Mouse (Mus musculus) cortical plate, adult 2 months (tissue): ENCODE results near the gene Gm10762.

ENCODE experiments used
- CTCF ChIP-seq: fragments of 200-500 bp; IDR thresholded peaks from 2 replicates; pipeline ENCODE4 v1.5.1; 2011; ENCODE audit warnings: mild to moderate bottlenecking, control low read depth, low read length; ENCODE audit not compliant: insufficient read depth; ENCODE audit errors: extremely low read depth
- POLR2A ChIP-seq: fragments of 200-500 bp; IDR thresholded peaks from 2 replicates; pipeline ENCODE4 v1.6.1; 2011; ENCODE audit warnings: mild to moderate bottlenecking, low read length, control low read depth; ENCODE audit not compliant: insufficient read depth; ENCODE audit errors: extremely low read depth

DNA sequence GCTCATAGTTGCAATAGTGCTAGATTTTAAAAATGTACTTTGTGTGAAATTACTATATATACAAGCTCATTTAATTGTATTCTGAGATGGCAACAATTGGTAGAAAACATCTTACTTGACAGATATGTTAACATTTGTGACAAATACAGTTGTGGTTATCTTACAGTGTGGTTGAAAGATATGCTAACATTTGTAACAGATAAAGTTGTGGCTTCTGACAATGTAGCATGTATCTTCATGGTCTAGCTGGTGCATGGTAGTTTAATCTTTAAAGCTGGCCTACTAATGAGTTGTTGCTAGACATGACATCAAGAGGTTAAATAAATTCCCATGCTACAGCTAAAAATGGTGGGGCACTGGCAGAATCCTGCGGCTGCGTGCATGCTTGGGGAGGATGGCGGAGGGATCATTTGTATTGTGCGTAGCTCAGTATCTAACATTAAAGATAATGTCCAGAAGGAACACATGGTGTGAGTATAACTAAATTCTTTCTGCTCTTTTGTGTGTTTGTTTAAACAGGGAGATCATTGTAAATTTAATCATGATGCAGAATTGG is 38.7 kb upstream of the Gm10762 start:
- TF ChIP-seq CTCF (no peak), POLR2A (no peak)
